Mouse (Mus musculus): ENCODE measurements around the gene Bhlha15.

DNA sequence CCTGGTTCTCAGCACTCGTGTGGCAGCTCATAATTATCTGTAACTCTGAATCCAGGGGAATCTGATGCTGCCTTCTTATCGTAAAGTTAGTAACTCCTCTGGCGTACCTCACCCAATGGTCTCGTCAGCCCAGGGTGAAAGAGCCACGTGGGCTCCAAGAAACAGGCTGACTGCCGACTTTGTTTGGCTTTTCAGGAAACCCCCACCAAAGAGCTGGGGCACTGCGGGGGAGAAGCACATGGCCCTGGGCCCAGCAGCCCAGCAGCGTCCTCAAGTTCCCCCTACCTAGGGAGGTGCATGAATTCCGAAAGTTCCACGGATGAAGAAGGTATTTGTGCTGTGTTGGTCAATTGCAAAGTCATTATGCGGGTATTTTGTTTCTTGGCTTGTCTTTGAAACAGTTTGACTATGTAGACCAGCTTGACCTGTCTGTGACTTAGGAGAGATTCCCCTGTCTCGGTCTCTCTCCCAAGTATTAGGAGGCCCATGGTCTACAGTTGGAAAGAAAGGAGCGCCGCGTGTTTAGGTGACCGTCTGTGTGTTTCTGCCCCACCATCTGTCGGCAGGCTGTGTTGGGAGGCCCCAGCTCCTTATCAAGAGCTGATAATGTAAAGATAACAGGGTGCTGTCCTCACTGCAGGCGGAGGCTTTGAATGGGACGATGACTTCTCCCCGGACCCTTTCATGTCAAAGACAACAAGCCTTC is 7.4 kb upstream of the Bhlha15 start:
- TF ChIP-seq MYOG (IDR thresholded peaks at IDR 0.05; ENCODE audit: control insufficient read depth in 1 of 3, insufficient read depth in 1 of 3, insufficient read length in 2 of 3, low read depth in 2 of 3) (no peak), POLR2A (IDR thresholded peaks at IDR 0.05; ENCODE audit: insufficient read length, low read depth) (no peak), CEBPB (IDR thresholded peaks at IDR 0.05; ENCODE audit: insufficient read depth, poor library complexity, severe bottlenecking) (no peak), MYOD1 (IDR thresholded peaks at IDR 0.05; ENCODE audit: control insufficient read depth in 1 of 3, insufficient read length in 2 of 3, low read depth in 2 of 3) (no peak), TCF12 (IDR thresholded peaks at IDR 0.05; ENCODE audit: insufficient read depth, poor library complexity, severe bottlenecking) (no peak), SRF (IDR thresholded peaks at IDR 0.05; ENCODE audit: control insufficient read depth, insufficient read length, low read depth) (no peak), E2F4 (IDR thresholded peaks at IDR 0.05; ENCODE audit: insufficient read depth) (no peak), USF1 (IDR thresholded peaks at IDR 0.05; ENCODE audit: low read depth) (no peak), MAX (IDR thresholded peaks at IDR 0.05; ENCODE audit: low read depth) (no peak), TCF3 (IDR thresholded peaks at IDR 0.05; ENCODE audit: insufficient read length, low read depth) (no peak)

All from myocyte (in vitro differentiated cells).